Mouse (Mus musculus) cerebellum, adult 11-12 months (tissue): Measurements from ENCODE around the gene Tmed6.
"Not testable (repeated sequence)": the region's sequence is repeated elsewhere in the genome, so short reads cannot be mapped to it uniquely, and the experiment has no call there.

Experiments used
- DNase-seq: peaks from one replicate; pipeline ENCODE4 v3.0.0; 2022

The Tmed6 gene

DNA sequence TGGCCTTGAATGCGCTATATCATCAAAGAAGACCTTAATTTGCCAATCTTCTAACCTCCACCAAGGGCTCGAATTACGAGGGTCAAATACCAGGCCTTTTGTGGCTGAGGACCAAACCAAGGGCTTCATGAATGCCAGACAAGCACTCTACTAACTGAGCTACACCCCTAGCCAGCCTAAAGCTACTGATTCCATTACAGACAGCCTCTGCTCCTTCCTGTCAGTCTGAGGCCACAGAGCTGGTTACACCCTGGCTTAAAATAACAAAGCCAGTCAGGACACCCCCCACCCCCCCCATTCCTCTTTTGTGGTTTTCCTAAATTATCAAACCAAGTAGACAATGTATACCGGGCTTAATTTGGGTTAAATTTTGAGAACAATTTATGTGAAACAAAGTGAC lies 8.3 kb upstream of the Tmed6 start:
- no peak for DNase-seq

DNA sequence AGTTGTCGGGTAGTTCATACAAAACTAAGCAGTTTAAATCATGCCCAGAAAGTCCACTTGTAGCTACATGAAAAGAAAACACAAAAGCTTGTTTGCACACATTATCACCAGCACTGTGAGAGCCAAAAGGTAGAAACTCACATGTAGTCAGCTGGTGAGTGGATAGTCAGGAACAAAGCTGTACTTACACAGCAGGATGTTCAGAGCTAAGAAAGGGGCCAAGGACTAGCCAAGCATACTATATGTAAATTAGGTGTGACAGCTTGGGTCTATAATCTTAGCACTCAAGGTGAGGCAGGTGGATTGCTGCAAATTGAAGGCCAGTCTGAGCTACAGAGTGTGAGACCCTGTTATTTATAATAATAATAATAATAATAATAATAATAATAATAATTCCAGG lies 2.8 kb downstream of the Tmed6 start:
- no peak for DNase-seq

DNA sequence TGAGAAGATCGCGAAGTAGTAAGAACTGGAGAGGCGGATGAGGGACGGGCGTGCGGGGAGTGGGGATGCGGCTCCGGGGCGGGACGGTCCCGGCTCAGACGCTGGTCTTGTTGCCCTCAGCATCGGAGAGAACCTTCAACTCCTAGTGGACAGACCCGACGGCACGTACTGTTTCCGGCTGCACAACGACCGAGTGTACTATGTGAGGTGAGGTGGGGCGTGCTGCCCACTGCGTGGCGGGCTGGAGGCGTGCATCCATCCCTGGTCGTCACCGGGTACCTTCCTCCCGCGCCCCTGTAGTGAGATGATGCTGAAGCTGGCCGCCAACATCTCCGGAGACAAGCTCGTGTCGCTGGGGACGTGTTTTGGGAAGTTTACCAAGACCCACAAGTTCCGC lies 8.5 kb downstream of the Tmed6 start:
- DNase-seq, result no peak

DNA sequence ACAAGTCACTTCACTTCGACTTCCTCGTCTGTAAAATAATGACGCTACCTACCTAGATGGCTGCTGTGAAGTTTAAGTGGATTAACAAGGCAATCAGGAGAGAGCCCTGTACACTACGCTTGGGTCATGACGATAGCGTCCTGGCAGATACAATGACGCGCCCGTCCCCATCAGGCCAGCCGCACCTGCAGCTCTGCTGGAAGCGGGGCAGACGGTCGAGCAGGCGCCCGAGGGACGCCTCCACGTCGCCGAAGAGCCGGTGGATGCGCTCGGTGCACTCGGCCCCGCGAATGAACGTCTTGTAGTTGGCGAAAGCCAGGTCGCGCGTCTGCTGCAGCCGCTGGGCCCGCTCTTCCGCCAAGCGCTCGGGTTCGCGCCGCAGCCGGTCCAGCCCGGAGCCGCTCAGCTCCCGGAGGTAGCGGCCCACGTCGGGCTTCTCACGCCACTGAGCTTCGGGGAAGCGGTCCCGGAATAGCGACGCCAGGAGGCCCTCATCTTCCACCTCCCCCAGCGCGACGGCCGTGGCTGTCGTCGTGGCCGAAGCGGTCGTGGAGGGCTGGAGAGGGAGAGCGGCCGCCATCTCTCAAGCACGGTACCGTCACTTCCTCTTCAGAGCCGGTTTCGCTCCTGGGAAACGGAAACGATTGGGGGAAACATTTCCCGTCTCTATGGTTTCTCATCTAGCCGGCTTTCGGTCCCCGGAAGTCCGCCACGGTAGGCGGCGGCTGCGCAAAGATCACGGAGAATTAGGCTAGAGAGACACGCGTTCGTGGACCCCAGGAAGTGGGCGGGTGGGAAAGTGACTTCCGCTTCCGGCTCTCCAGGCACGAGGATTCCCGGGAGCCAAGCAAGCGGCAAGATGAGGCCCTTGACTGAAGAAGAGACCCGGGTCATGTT lies 9.1 kb downstream of the Tmed6 start, which contains the start of the genes Cog8 and Nip7:
Cog8 (minus strand) TSS at position 614 of the 897 bp plus-strand sequence.
Nip7 (plus strand) TSS at position 802 of the 897 bp plus-strand sequence.
- peak; percentile 96 for DNase-seq

DNA sequence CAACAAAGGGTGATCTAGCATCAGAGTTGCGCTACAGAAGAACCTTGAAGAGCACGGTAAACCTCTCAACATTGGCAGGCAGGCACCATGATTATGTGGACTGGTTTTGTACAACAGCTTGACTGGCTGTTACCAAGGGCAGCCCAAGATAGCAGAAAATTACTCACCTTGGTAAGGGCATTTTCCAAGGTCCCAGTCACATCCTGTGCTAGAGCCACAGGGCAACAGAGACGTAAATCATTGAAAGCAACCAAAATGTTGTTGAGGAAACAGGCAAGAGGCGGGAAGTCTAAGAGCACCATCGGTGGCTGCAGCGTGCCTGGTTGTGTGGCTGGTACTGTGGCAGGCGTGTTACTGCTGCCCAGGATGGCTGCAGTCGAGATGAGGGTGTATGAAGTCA lies 13.4 kb downstream of the Tmed6 start:
- DNase-seq, result no peak

DNA sequence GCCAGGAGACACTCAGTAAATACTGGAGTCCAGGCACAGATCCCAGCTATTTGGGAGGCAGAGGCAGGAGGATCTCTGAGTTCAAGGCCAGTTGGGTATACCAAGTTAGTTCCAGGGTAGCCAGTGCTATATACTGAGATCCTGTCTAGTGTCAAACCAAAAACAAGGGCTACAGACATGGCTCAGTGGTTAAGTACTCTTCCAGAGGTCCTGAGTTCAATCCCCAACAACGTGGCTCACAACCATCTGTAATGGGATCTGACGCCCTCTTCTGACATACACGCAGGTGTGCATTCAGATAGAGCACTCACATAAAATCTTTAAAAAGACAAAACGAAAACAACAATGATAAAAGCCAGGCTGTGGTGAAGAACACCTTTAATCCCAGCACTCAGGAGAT lies 16.0 kb downstream of the Tmed6 start:
- no peak for DNase-seq

DNA sequence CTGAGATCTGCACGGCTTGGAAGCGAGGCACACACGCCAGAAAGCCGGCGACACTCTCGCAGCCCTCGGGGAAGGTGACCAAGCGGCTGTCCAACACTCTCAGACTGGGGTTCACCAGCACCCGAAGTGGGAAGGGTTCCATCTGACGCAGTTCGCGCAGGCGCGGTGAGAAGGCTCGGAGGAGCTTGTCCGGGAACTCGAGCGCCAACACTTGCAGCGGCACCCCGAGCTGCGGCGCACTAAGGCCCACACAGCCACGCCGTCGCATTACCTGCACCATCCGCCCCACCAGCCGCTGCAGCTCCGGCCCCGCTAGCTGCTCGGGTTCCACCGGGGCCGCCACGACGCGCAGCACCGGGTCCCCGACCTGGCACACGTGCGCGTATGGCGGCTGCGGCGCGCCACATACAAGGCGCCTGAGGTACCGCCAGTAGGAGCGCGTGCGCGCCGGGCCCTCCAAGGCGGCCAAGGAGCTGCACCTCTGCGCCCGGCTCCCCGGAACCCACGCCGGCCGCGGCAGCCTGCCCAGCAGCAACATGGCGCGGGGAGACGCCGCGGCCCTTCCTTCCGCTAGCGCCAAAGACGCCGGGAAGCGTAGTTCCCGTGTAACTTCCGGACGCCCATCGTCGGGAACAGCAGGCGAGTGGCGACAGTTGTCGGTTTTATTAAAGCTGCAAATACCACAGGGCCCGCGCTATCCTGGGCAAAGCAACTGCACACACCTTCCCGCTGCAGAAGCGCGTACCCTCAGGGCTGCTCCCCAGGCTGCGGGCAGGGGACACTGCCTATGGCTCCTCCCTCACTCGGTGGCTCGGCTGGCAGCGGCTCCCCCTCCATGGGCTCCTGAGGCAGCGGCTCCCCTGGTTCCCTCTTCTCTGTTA lies 17.1 kb downstream of the Tmed6 start, which contains the start of gene Pdf:
Pdf (minus strand) TSS at position 554 of the 881 bp plus-strand sequence.
- DNase-seq, result peak; percentile 87

DNA sequence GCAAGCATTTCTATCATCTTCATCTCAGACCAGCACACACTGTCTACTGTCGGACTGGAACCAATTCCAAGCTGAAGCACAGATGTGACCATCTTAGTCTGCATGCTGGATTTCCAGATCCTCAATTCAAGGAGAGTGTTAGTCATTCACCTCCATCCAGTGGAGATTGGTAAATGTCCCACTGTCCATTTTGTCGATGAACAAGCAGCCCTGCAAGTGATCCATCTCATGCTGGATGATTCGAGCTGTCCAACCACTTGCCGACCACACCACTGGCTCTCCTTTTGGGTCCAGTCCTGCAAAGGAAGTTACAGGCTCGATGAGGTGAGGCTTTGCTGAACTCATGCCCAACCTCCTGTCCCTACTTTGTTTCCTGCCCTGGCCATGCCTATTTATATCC lies 18.5 kb downstream of the Tmed6 start:
- DNase-seq, result no peak

DNA sequence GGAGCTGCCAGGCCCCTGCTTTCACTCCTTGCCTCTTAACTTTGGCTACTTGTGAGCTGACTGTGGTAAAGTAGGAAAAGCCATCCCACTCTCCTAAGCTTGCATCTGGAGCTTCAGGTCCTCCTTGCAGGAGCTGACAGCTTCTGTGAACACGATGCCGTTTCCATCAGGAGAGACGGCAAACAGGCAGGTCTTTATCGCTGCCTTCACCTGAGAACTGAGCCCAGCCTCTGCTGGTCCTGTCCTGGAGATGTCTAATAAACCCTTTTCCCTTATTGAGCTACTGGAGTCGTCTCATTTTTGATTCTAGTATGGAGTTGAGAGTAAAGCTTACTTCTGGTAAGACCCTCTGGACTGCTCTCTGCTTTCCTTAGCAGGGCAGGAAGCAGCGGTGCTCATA lies 20.0 kb downstream of the Tmed6 start:
- DNase-seq, result no peak

DNA sequence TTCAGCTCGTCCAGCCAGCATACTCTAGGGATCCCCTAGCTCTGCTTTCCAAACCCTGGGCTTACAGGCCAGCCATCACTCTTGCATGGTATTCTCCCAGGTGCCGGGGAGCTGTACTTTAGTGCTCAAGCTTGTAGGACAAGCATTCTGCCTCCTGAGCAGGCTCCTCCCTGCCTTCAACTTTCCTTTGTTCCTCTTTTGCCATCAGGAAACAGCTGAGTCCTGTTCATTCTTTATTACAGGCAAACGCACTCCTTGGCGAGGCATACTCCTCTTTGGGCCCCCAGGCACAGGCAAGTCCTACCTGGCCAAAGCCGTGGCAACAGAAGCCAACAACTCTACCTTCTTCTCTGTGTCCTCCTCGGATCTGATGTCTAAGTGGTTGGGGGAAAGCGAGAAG lies 24.8 kb downstream of the Tmed6 start:
- no peak for DNase-seq

DNA sequence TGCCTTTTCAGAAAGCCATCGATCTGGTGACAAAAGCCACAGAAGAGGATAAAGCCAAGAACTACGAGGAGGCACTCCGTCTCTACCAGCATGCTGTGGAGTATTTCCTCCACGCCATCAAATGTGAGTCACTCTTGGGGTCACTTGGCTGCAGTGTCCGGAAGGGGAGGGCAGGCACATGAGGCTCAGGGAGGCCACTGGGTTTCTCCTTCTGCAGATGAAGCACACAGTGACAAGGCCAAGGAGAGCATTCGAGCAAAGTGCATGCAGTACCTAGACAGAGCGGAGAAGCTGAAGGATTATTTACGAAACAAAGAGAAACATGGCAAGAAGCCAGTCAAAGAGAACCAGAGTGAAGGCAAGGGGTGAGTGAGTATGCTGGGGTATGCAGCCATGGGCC lies 28.8 kb downstream of the Tmed6 start:
- no peak for DNase-seq

DNA sequence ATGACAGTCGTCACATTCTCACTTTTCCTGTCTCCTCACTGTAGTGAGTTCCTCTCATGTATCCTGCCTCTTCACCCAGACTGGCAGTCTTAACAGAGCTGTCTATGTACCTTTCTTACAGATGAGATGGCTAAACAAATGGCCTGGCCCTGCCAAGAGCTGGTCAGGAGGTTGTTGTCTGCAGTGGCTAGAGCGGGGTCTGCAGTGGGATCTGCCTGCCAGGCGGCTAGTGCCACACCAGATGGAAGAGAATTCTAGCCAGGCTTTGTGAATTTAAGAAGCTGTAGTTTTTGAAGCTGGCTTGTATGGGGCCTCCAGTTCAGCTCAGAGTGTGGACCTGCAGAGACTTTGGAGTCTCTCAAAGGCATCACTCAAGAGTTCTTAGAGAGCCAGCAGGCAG lies 29.8 kb downstream of the Tmed6 start:
- DNase-seq, result no peak

DNA sequence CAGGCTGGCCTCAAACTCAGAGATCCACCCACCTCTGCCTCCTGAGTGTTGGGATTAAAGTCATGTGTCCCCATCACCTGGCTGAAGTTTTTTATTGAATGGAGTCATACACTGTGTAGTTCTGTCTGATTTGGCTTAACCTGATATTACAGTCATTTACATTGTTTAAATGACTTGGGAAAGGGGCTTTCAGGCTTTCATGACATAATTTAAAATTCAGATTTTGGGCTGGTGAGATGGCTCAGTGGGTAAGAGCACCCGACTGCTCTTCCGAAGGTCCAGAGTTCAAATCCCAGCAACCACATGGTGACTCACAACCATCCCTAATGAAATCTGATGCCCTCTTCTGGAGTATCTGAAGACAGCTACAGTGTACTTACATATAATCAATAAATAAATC lies 31.8 kb downstream of the Tmed6 start:
- not testable (repeated sequence) for DNase-seq

DNA sequence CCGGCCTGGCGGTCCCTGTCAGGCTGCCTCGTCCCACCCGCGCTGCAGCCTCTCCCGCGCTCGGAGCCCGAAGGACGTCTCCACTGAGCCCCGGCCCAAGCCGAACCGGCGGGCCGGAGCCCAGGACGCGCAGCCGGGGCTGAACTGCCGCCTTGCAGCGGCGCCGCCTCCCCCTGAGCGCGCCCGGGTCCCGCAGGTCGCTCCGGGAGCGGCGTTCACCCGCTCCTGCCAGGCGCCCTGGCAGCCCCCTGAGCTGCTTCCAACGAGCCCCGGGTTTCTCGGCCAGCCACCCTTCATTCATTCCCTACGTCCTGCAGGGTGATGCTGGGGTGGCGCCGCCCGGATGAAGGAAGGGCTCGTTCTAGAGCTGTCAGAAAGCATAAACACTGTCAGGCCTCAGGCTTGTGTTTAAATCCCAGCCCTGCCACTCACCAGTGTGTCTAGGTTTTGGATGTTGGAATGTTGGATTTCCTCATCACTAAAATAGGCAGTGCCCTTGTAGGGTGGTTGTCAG lies 33.8 kb downstream of the Tmed6 start:
- DNase-seq, result no peak

DNA sequence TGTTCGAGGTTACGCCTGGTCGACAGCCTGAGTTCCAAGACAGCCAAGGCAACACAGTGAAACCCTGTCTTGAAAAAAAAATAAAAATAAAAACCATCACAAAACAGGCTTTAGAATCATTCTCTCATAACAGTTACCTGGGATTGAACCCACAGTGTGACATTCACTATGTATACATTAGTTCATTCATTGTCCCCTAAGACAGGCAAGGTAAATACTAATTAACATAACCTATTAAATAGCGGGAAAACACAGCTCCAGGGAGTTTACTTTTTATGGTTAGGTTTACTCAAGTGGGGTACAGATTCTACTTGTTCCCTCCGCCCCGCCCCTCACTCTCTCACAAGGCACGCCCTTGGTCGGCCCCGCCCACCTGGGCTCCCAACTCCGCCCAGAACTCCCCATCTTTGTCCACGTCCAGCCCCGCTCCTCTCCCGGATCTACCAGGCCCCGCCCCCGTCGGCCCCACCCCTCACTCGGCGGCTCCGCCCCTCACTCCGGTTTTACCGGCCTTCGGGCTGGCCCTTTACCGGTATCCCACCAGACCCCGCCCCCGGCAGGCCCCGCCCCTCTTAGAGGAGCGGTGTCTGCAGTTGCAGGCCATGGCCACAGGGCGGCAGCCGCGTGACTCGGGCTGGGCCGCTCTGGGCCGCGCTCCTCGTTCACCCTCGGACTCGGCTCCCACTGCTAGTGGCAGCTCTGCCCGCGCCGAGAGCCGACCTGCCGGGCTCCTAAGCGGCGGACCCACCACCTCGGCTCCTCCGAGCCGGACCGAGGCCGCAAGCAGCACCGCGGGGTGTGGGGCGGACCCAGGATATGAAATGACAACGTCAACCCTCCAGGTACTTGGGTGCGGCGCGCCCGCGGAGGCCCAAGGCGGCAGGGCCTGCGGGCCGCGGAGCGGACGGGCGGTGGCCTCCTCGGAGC lies 34.5 kb downstream of the Tmed6 start, which contains the start of gene Vps4a:
Vps4a (plus strand) TSS at position 573 of the 927 bp plus-strand sequence.
- peak; percentile 94 for DNase-seq

DNA sequence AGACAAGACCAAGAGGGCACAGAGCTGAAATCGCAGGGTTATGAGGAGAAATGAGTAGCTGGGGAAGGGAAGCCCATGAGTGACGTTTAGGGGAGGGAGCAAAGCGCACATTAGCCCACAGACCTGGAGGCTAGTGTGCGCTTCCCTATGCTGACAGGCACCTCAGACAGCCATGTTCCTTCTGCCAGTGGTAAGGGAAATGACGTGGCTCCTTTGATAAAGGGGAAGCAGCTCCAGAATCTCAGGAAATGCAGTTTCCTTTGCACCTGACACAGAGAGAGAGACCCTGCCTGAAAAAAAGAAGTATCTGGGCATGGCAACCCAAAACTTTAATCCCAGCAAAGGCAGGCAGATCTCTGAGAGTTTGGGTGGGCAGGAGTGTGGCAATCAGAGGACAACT lies 35.4 kb downstream of the Tmed6 start:
- no peak for DNase-seq

DNA sequence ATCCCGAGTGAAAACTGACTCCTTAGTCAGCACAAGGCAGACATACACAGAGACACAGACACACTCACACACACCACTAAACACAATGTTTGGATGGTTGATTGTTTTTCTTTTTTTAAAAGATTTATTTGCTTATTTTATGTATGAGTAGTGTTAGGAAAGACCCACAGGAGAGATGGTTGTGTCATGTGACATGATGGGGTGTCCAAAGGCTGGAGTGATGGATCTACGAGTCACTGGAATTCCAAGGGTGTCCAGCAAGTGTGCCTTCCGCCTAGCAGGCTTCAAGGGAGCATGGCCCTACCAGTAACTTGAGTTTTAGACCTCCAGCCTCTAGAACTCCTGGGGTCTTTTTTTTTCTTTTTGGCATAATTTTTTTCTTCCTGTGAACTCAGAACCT lies 36.1 kb downstream of the Tmed6 start:
- no peak for DNase-seq

DNA sequence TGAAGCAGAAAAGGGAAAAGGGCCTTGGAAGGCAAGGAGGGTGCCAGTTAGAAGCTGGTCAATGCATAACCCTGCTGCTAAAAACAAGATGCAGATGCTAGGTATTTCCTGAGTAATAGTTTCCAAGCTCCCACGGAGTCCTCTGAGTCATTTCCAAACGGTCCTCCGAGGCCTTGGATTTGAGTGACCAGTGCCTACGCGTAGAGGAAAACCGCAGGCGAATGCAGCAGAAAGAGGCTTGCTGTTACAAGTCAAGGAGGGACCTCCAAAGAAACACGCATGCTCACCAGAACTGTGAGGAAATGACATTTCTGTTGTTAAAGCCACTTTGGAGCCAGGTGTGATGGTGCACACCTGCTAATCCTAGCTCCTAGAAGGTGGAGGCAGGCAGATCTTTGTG lies 42.0 kb downstream of the Tmed6 start:
- DNase-seq, result no peak

DNA sequence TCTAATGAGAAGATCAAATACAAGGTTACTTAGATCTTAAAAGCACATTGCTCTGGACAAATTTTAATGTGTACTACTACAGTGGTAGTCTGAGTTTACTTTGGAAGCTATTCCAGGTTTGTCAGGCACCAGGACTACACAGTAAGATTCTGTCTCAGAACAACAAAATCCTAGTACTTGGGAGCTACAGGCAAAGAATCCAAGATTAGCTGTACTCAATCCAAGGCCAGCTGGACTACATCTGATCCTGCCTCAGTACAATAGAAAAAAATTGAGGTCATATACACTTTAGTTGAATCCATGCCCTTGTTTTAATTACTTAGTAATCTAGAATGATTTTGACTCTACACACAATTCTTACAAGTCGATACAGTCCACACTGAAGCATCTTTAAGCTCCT lies 50.5 kb downstream of the Tmed6 start:
- no peak for DNase-seq

DNA sequence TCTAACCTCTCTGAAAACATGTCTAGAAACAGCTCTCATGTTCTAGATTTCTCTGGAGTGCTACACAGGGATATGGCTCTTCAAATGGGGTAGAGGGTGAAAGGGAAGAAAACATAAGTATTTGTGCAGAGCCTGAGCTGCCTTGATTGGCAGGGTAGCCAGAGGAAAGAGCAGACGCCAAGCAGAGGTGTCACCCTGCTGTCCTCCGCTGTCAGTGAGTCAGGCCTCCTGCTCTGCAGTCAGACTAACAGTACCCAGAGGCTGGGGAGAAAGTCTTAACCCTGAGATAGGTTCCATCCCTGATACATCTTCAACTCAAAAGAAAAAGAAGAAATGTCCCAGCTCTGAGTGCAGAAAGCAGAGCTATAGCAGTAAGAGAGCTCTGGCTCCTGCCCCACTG lies 52.8 kb downstream of the Tmed6 start:
- DNase-seq, result no peak
